Mouse (Mus musculus) cerebellum, adult 9-11 months (tissue): ENCODE measurements around the gene Hpf1.

ENCODE experiments used
- DNase-seq: peaks from one replicate; pipeline ENCODE4 v3.0.0; 2022

Hpf1 gene

DNA sequence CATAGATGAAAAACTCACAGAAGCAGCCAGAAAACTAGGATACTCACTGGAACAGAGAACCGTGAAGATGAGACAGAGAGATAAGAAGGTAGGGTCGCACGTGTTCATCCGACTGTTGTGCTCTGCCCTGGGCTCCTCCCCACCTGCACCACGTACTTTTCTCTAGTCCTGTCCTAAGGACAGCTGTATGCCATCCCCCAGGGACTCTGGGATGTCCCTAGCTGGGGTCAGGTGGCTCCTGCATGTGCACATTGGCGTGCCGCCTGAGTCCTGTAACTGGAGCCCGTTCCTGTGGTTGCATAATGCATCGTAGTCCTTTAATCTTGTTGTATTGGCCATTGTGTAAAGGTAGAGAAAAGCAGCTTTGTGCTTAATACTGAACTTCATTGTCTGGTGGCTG lies 9.9 kb downstream of the Hpf1 start:
- no peak for DNase-seq

DNA sequence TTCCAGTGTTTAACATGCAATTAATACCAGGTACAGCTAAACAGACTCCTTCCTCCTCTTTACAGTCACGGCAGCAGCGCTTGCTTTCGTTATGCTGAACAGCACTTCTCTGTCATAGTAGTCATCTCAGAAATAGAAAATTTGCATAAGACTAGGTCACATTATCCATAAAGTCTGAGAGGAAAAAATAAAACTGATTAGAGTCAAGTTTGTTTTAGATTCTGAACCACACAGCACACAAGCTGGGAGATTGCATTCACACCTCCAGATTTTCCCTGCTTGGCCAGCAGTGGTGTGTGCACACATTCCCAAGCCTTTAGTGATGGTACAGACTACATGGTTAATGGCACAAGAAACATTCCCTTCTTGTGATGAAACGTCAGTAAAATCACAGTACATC lies 21.9 kb downstream of the Hpf1 start:
- no peak for DNase-seq

DNA sequence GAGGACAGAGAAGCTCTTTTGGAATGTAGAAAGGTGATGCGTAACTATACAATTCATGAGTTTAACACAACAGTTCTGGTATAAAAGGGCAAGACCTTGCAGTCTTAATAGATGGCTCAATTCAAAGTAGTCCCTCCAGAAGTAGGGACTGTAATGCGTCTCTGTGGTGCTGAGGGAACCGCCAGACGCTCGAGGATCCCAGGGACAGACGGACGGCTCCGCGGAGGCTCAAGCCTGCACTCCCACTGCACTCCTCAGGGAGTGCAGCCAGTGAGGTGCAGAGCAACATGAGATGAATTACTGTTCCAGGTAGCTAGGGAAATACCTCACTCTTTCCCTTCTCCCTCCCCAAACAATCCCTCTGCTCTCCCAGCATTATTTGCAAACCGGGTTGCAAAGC lies 22.3 kb downstream of the Hpf1 start:
- DNase-seq, result no peak

DNA sequence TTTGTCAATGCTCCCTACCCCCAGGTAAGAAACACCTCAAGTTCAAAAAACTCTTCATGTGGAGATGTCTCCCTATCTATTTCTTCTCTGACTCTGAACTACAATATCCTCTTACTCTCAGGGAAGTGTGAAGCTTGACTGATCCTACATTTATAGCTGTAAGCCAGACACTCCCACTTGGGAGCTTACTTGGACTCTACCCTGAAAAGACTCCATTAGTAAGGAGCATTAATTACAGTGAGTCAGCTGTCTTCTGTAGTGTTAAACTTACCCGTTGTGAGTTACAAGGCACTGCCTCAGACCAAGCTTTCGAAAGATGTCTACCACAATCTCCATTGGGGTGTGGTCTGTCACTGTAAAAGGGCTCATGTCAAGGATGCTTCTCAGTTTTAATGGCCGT lies 28.9 kb downstream of the Hpf1 start:
- DNase-seq, result no peak

DNA sequence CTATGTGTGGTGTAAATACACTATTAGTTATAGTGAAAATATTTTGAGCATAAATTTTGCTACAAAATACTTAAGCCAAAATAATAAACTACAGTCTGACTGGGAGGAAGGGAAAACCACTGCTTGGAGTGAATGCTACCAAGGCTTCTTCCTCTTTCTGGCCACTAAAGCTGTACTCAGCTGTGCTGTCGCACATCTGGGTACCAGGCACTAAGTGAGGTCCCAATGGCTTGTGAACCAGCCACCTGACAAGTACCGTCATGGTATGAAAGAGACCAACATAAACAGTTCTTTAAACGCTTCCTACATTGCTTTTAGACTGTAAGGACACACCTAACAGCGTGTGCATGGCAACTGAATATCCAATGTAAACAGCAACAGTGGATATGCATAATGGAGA lies 30.0 kb downstream of the Hpf1 start:
- DNase-seq, result no peak

DNA sequence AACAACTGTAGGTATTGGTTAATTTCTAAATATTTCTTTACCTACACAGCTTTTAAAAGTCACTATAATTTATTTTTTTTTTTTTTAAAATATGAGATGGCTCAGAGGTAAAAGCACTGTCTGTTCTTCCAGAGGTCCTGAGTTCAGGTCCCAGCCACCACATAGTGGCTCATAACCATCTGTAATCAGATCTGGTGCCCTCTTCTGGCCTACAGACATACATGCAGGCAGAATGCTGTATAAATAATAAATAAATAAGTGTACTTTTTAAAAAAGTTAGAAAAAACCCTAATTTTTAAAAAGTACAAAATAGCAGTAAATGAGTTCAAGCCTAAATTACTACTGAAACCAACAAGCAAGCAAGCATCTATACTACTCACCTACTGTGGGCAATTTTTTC lies 43.4 kb downstream of the Hpf1 start:
- no peak for DNase-seq

DNA sequence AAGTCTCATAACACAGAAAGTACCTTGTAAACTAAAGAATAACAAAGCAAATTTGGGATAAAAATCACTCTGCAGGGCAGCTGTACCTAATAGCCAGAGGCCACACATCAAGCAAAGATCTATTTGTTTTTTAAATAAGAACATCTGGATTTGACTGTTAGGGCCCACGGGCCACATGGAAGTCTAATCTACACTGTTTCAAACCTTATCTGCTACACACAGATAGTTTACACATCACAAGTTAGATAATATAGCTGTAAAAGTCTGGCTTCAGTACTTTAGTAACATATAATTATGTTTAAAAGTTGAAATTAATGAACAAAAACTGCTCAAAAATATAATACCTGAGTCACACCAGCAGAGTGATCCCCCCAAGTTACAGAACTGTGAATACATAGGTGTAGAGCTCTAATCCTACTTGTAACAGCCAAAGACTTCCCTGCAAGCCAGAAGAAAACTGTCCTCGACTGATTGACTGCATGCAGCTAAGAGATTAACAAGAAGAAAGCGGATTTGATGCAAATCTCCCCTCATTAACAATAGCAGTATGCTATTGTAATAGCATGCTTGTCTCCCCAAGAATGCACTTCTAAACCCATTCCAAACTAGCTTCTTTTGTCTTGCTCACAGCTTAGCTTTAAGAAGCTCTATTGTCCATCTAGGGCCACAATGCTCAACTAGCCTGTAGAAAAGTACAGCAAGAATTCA lies 48.7 kb downstream of the Hpf1 start:
- no peak for DNase-seq

DNA sequence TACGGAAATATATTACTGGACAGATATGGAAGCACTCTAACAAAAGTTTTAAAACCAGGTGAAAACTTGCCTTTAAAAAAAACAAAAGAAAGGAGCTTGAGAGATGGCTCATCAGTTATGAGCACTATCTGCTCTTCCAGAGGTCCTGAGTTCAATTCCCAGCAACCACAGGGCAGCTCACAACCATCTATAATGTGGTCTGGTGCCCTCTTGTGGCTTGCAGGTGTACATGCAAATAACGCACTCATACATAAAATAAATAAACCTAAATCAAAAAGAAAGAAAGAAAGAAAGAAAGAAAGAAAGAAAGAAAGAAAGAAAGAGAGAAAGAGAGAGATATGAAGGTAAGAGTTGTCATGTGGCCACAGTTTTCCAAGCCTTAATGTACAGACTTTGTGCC lies 52.6 kb downstream of the Hpf1 start:
- DNase-seq, result no peak

DNA sequence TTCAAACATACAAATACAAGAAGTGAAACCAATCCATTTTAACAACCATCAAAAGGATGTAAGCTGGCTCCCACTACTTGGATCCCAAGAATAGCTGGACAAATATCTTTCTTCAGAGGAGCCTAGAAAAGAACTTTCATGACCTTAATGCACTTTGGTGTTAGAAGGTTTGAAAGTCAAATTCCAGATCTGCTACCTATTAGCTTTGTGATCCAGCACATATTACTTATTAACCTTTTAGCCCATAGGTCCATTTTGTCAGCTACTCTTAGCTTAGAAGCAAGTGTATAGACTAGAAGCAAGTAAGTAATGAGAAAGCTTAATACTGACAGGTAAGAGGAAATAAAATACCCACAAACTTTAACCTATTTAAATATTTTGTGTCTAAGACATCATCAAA lies 57.3 kb downstream of the Hpf1 start:
- no peak for DNase-seq

DNA sequence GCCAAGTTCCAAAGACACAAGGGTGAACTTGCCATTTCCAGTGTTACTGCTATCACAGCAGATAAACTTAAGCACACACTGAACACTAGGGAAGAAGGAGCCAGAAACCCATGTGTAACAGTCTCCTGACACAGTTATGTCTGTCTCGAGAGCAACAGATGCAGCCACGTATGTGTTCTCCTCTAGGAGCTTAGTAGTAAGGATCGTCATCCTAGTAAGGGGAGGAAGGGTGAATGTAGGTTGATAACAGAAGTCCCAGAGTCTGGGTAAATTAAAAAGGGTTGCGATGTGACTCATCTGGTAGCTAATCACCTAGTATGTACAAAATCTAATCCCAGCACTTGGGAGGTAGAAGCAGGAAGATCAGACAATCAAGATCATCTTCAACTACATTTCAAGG lies 59.6 kb downstream of the Hpf1 start:
- no peak for DNase-seq

DNA sequence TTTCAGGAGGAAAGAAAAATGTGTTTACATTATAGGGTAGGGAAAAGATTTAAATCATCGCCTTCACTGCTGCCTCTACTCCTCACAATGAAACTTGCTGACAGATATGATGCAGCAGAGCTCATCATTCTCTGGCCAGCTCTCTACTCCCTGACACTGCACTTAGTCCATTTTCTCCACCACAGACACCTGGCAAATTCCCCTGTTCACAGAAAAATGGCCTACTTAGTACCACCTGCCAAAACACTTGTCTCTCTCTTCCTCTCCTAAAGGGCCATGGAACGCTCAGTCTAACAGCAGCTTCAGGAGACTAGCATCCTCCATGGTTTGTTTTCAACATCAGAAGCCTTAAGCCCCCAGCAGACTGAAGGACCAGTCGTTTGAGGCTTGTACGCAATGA lies 61.1 kb downstream of the Hpf1 start:
- peak; percentile 66 for DNase-seq

DNA sequence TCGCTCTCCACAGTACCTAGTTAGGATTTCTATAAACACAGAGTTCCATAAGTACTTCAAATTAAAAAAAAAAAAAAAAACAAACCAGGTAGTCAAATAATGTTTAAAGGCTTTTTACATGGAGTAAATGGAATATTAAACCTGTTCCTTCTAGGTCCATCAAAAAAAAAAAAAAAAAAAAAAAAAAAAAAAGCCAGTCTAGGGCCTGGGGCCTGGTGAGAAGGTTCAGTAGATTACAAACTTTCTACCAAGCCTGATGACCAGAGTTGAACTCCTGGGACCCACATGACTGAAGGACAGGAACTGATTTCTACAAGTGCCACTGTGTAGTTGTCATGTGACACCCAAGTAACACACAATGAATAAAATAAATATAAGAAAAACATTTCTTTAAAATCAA lies 61.5 kb downstream of the Hpf1 start:
- DNase-seq, result no peak

DNA sequence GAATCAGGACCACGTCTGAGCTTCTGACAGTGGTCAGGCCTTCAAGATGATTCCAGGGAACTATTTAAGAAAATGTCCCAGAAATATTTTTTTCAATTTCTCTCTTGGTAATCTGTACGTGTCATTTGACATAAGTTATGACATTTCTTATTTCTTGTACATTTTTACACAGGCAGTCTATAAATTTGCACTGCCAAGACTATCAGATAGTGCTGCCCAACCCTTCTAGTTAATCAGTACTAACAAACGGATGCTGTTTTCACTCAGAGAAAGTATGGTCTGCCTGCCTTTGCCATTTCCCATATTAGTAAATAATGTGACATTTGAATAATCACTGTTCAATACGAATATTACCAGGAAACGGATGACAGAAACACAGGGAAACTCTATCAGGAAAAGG lies 62.6 kb downstream of the Hpf1 start:
- DNase-seq, result no peak

DNA sequence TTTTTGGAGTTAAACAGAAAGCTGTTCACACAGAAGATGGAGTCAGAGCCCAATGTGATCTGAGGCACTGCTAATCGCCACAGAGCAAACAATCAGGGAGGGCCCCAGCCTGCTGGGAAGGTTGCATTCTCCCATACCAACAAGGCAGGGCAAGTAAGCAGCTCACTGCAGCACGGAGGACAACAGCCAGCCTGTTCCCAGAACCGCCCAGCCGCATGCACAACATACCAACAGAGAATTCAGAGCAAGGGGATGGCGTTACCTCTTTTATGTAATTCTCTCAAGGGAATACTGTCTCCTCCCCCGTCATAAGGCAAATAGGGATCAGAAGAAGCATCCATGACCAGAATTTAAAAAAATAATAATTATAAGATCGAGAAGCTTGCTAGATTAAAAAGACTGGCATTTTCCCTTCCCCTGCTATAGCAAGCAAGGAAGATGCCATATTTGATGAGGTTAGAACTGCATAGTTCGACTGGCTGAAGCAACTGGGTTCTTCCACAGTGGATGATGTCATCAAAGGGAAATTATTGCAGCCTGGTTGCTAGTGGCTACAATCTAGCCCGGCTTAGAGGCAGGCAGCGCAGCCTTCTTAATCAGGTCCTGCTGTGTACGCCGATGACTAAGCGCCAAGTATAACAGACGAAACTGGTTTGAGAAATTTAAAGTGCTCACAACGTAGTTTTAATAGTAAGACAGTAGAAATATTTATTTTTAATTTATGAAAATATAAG lies 64.2 kb downstream of the Hpf1 start:
- peak; percentile 89 for DNase-seq

DNA sequence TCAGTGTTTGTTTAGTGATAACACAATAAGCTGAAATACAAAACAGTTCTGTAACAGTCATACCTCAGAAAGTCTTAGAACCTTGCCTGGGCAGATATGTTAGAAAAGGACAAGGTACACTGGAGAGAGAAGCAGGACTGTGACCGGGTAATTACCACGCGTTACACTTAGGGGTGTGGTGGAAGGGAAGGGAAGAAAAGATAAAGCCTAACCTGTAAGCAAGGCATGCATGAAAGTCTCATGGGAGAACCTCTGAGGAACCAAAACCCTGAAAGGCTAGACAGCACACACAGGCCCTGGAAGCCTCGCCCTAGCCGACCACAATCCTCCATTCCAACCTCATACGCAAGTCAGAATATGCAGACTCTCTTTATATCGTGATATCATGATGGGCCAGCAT lies 66.6 kb downstream of the Hpf1 start:
- DNase-seq, result no peak
